Mouse (Mus musculus) urinary bladder, postnatal 36 days (tissue): ENCODE measurements at regions not wholly inside any gene's neighbourhood (a gene's known extent, or its start where the extent isn't known, plus 50 kb on each side); places are given as distances from the start of the nearest gene placed in this dataset.

Experiments used
- DNase-seq, 2 experiments: peaks; one replicate each; pipeline ENCODE4 v3.0.0; 2022; ENCODE audit warnings: low spot score in 2 of 2, mixed read lengths in 1 of 2

DNA sequence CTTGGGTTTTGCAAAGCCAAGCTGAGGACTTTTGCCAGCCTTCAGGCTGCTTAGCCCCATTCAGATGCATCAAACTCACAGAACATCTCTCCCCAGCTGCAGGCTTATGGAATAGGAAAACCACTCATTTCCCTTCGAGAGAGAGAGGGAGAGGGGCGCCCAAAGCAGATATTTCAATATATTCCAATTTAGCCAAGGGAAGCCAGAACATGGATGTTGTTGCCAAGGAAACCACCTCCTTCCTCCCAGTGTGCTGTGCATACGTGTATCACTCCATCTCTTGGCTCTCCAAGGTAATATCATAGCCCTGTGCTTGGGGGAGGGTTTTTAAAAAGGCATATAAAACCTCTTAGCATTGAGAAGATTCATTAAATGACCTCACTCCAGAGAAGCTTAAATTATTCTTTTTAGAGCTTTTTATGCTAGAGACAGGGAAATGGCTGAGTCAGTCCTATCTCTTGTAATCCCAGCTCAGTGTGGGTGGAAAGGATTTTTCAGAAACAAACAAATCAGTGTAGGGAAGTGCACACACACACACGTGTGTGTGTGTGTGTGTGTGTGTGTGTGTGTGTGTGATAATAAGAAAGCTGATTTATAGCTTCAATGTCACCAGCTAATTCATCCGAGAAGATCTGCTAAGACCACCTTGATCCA lies 245.1 kb downstream of the Rps24 start:
- no peak for DNase-seq

DNA sequence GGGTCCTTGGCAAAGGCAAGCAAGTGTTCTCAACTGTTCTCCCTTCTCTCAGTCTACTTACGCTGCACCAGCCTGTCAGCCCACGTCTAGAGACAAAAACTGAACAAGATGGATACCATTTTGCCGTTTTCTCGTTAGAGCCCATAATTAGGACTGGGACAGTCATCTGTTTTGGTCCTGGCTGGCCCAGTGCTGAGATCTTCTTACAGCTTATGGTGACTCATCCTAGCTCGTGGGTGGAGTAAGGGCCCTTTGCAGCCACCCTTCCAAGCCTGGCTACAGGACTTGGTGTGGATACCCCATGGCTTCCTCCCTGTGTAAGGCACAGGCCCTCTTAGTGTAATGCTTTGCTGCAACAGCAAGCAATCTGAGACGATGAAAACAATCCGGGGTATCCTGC lies 246.4 kb downstream of the Rps24 start:
- no peak for DNase-seq

DNA sequence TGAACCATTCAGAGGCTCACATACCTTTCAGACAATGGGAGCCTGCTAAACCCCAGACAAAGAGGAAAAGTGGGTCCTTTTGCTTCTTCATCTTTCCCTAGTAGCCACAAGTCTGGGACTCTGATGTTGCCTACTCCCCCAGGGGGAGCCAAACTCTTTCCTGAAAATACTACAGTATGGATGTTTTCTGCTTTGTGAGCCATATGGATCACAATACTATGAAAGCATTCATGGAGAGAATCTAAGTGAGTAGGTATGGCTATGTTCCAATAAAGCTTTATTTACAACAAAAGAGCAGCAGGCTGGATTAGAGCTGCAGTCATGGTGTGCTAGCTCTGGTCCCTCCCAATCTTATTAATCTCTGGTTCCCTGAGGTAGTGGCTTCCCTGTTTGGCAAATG lies 251.9 kb downstream of the Rps24 start:
- DNase-seq: no peak

DNA sequence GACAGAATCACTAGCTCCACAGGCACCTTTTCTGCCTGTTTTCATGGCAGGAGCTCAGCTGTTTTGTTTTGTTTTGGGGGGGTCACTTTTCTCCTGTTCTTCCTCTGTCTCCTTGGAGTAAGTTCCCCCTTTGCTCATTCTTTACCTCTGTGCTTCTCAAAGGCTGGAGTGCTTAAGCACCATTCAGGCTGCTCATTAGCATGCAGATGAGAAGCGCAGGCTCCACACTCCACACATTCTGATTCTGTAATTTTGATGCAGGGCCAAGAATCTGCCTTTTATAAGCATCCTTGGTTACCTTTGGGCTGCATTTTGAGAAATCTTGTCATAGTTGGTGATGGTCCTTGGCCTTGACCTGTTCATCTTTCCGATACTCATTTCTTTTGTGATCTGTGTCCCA lies 257.5 kb downstream of the Rps24 start:
- no peak for DNase-seq

DNA sequence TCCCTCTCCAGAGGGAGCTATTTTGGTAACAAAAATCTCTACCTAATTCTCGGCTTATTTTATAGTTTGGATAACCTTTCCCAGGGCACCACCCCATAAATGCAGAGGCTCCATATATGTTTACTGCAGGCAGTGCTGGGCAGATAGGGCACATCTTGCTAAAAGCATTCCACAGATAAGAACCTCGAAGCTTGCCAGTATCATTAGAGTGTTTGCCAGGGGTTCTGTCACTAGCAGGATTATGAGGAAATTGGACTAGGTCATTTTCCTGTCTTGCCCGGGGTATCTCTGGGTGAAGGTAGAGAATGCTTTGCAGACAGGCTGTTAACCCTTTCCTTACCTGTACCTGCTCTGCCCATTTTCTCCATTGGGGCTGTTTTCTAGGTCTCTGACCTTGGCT lies 258.8 kb downstream of the Rps24 start:
- peak in 1 of 2 experiments; percentile 12 for DNase-seq

DNA sequence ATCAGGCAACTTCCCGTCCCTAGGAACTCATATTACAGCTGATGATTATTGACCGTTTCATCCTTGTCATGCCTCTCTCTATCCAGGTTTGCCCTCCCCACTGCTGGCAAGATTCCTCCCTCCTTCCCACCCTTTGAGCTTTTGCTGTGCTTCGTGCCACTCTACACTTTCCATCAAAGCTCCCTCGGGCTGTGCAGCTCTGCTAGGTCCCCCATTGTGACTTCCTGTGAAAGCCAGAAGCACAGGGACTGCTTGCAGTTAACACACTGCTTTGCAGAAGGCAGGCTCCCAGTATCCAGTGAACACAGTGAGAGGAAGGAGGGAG lies 260.5 kb downstream of the Rps24 start:
- DNase-seq: no peak

DNA sequence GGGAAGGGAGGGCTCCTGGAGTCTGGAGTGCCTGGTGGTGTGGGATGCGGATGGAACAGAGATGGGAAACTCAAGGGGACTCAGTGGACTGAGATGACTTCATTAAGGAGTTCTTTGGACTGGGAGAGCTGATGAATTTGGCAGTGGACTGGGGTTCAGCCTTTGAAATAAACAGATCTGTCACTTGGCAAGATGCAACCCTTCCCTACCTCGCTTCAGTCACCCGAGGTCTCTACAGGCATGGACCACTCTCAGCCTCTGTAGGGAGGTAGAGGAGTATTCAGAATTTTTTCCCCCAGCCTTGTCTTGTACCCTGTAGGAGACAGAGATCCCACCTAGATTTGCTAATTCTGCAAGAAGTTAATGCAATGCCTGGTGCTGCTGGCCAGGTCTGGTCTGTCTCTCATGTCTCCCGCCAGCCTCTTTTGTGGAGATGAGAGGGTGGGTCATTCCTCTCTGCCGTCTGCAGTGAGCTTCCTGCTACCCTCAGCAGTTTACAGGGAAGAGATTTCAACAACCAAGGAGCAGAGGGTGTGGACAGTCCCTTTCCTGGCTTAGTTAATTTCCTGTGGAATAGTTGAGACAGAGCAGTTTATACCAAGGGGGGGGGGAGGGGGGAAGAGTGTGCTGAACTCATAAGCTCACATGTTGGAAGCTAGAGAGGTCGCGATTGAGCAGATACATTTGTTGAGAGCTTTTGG lies 261.0 kb downstream of the Rps24 start:
- peak; percentile 15 to 42 for DNase-seq

DNA sequence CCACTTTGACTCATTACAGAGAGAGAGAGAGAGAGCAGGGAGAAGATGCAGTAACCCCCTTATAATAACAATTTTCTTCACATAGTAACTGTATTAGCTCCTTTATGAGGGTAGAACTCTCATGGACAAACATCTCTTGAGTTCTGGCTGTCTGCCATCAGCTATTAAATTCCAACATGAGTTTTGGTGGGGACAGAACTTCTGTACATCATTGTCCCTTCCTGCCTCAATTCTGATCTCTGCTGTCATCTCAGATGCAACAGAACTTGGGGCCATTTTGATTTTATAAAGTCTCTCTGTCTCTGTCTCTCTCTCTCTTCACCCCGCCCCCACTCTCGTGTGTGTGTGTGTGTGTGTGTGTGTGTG lies 261.6 kb downstream of the Rps24 start:
- no peak for DNase-seq

DNA sequence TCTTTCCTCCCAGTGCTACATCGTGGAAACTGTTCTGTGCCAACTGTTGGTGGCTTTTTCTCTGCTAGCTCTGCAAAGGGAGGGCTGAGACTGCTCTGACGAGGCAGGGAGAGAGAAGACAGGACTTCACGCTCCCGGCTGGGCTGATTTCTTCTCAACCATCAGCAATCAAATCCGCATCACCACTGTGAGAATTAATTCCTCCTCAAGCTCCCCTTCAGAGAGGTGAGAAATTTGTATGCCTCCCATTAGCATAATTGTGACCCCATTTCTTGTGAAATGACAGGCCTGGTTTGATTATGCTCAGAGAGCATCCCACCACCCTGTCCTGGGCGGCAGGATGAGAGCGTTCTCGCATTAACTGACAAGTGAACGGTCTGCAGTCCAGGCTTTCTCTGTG lies 262.4 kb downstream of the Rps24 start:
- no peak for DNase-seq

DNA sequence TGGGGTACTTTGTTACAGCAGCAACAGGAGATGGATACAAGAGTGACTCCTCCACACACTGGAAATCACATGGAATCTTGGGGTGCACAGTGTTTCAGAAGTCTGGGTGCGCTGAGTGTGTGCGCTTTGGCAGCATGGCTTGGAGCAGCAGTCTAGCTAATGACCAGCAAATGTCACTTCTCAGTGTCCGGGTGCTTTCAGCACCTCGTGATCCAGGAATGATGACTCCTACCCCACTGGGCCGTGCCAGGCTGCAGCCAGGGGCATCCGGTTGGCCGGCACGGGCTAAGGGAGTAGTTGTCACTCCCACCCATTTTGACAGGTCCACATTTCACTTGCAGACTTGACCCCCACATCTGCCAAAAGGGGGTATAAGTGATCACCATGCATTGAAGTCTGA lies 264.3 kb downstream of the Rps24 start:
- no peak for DNase-seq

DNA sequence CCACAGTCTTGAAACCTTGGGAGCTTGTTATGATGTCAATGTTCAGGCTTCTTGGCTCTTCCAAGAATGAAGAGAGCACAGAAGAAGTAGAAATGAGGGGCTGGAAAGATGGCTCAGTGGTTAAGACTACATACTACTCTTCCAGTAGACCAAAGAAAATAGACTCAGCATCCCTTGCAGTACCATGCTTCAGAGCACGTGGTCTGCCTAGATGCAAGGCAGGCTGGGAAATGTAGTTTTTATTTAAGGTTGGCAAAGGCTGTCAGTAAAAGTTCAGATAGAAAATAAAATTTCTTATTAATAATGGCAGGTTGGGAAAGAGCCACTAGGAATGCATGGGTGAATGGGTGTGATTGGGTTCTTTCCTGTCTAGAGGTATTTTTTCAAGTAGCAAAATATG lies 267.8 kb downstream of the Rps24 start:
- no peak for DNase-seq

DNA sequence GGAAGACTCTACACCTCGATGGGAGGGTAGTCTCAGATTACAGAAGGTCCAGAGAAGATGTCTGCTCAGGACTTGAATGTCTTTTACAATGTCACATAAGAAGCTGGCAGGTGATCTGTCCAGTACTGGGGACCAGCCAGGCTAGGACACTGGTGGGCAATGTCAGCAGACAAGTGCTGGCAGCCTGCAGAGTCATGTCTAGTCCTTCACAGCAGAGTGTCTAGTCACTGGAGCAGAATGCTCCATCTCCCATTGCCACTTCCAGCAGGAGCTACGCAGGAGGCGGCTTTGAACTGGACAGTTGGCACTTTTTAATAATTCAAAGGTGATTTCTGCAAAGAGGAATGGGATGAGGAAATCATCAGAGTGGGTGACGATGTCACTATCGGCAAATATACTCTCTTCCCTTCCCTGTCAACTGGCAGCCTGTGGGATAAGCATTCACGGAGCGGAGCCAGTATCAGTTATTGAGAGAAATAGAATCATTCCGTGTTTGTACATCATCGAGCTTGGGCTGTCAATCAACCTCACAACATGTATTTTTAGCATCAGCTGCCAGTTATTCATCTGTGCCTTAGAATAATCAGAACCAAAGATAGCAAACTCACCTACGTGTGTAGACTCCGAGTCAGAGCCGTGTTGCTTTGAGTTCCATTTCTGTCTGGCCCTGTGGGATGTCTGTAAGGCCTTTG lies 268.6 kb downstream of the Rps24 start:
- DNase-seq: no peak

DNA sequence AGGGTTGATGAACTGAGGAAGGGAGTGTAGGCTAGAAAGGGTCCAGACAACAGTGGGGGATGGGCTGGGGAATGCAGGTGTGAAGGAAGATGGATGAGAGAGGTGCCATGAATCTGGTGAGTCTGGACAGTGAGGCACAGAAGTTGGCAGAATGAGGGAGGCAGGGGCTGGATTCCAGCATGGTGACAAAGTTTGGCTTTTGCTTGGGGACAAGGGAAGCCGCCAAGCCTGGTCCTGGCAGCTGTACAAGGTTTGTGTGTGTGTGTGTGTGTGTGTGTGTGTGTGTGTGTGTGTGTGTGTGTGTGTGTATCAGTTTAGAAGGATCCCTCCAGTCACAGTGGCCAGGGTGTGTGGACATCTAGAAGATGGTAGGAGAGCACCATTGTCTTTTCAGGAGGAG lies 270.4 kb downstream of the Rps24 start:
- DNase-seq: no peak

DNA sequence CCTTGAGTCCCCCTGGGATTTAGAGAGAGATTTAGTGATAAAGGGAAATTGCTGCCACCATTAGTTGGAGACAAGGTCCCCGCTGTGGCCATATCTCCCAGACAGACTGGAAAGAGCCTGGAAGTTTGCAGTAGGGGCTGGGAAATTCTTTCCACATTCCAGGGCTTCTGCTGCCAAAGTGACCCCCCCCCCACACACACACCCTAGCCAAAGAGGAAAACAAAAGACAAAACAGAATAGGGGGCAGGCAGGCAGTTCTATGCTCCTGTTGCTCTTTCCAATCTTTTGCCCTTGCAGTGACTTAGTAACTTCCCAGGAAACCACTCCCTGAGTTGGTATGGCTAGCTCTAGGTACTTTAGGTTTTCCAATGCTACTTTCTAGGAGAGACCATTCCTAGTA lies 270.9 kb downstream of the Rps24 start:
- no peak for DNase-seq

DNA sequence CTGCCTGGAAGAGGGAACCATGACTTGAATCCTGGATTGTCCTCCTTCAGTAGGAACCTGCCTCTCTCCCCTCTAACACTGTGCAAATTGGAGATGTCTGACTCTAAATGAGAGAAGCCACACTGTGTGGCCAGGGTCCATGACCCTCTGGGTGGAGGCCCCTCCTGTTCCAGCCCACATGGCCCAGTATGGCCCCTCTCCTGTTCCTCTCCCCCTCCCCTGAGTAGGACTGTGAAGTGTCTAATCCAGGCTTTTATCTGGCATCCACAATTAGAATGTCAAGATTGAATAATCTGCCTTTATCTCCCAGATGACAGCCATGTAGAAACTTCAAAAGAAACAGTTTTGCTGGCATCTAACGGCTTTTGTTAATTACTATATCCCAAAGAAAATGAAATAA lies 274.0 kb downstream of the Rps24 start:
- no peak for DNase-seq

DNA sequence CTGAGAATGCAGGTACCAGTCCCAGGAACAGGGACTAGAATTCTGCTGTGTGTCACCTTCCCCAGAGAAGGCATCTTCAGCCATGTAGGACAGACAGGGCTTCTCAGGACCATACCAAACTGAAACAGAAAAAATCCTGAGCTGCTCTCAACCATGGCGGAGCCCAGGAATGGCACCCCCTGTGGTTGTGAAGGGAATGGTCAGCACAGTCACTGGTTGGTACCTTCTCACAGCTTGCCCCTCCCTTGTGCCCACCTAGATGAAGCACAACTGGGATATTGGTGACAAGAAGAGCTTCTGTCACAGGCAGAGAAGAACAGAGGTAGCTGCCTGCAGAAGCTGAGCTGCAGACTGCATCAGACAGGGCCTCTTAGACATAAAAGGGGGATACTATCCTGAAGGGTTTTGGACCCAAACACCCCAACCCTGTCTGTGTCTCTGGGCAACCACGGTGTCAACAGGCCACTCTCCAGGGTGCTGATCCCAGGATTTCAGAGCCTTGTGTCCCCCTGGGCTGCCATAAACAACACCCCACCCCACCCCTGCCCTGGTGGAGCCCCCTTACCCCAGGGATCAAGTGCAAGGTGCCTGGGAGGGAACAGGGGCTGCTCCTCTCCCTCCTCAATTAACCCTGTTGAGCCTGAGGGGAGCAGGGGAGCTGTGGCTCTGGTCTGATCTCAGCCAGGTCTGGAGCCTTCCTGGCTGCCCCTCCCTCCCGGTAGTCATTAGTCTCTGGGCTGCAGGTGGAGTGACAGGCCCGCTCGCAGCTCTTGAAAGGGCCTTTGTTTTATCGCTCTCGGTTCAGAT lies 275.7 kb downstream of the Rps24 start:
- DNase-seq: no peak

DNA sequence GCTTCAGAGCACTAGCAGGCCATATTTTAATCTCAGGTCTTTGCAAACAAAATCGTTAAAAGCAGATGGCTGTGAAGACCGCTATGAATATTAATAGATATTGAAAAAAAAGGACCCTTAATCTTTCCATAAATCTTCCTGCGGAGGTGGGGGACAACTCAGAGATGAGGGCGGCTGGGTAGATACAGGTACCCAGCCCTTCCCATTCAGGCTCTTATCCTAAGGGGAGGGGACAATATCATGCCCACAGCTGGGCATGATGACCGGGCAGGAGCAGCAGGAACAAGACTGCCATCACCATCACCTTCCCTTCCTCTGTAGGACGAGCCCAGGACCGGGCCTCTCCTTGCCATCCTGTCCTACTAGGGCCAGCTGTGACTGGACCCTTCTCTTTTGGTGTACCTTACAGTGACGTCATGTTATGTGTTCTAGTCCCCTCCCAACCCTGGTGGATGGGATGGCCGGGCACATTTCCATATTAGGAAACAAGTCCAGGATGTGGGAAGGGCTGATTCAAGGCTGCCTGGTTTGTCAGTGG lies 276.4 kb downstream of the Rps24 start:
- no peak for DNase-seq

DNA sequence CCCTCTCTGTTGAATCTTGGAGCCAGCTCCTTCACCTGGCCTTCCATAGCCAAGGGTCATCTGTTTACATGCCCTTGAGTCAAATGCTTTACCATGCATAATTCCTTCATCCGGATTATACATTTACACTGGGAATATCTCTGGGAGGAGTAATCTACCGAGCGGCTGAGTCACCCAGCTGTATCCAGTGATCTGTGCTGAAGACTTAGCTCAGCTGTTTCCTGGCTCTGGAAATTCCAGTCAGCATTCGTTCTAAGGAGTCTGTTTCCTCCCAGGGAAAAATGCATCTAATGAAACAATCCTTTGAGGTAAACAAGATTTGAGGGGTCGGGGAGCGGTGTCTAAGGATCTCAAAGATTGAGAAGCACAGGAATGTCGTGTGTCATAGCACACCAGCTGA lies 276.9 kb downstream of the Rps24 start:
- DNase-seq: no peak

DNA sequence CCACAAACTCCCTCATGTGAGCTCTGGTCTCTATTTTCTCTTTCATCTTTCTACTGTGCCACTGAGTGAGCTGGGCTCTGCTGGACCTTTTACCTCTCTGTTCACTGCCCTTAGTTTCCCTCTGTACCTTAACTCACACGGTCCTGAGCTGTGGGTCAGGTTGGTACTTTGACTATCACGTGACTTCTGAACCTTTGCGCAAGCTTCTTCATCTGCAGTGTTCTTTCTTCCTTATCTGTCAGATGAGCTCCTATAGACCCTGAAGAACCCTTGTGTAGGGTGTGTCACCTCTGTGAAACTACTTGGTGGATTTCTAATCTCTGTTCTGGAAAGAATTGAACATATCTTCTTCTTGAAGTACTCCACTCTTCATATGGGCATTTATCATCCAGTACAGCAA lies 279.3 kb downstream of the Rps24 start:
- no peak for DNase-seq

DNA sequence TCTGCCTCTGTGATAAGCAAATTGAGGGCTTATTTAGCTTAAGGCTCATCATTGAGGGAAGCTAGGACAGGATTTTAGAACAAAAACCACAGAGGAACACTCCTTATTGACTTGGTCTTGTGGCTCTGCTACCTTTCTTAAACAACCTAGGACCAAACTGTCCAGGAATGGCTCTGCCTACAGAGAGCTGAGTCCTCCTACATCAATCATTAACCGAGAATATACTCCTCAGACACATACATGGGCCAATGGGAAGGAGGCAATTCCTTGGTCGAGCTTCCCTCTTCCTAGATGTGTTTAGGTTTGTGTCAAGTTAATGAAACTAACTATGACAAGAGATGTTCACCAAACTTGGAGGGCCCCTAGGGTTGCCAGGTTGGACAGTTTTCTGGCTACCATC lies 279.8 kb downstream of the Rps24 start:
- no peak for DNase-seq

DNA sequence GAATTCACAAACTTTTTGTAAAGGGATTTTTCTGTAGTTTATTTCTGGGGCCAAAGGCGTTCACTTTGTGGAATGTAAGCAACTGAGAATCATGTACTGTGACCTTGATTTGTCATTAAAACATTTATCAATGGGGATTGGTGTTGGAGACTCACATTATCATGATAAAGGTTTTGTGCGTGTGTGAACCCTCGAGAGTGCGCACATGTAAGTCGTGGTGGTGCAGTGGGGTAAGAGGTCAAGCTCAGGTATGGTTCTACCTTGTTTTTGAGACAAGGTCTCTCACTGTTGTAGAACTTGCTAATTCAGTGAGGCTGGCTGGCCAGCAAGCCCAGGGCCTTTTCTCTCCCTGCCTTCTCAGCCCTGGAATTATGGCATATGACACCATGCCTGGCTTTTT lies 280.4 kb downstream of the Rps24 start:
- no peak for DNase-seq

DNA sequence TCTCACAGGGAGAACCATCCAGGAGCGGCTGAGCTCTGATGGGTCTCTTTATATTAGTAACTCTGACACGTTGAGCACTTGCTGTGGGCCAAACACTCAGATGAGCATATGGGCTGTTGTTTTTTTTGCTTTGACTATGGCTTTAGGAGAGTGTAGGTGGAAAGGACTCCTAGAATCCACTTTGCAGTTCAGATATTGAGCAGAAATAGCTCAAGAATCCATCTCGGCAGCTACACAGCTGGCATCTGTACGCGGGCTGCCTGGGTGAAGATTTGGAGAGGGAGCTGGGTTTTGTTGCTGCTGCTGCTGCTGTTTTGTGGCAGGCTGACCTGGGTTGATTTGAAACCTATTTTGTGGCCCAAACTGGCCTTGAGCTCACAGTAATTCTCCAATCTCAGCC lies 281.0 kb downstream of the Rps24 start:
- DNase-seq: no peak
